Mouse (Mus musculus) megakaryocyte, embryonic 14.5 days (primary cell): ENCODE measurements around the gene Znhit6. TPM values are rescaled to one million over a fixed set of nuclear protein-coding genes. Genes with fewer than 3 reads are reported as not detected.

Experiments used
- H3K27me3 ChIP-seq: replicated peaks from 2 replicates; pipeline ENCODE3; 2012; ENCODE audit warnings: inconsistent platforms
- H3K36me3 ChIP-seq: replicated peaks from 2 replicates; pipeline ENCODE3; 2012; ENCODE audit warnings: low read length, inconsistent platforms, mixed read lengths
- H3K4me1 ChIP-seq: 2 replicates; pipeline ENCODE4 v1.6.1; 2012; ENCODE audit warnings: inconsistent platforms
- H3K4me3 ChIP-seq: replicated peaks from 2 replicates; pipeline ENCODE3; 2012; ENCODE audit warnings: moderate library complexity, mild to moderate bottlenecking, inconsistent platforms
- H3K9me3 ChIP-seq: 2 replicates; pipeline ENCODE4 v1.6.1; 2012; ENCODE audit warnings: inconsistent platforms
- FLI1 ChIP-seq: IDR thresholded peaks from 2 replicates; pipeline ENCODE4 v1.6.1; 2012; ENCODE audit warnings: low read length, inconsistent platforms, mixed read lengths
- GATA1 ChIP-seq: IDR thresholded peaks from 3 replicates; pipeline ENCODE4 v1.6.1; 2012; ENCODE audit warnings: mixed read lengths, low read length, inconsistent platforms, borderline replicate concordance
- polyA plus RNA-seq: library from polyadenylated mRNA; stranded (reverse); fragments of >175 nt; gene quantifications from 2 replicates; pipeline ENCODE4 v1.2.3, GENCODE M21; 2012; ENCODE audit warnings: low replicate concordance; ENCODE audit not compliant: insufficient read depth

Gene Znhit6
- polyA plus RNA-seq, 1 experiment = 6.5 TPM

DNA sequence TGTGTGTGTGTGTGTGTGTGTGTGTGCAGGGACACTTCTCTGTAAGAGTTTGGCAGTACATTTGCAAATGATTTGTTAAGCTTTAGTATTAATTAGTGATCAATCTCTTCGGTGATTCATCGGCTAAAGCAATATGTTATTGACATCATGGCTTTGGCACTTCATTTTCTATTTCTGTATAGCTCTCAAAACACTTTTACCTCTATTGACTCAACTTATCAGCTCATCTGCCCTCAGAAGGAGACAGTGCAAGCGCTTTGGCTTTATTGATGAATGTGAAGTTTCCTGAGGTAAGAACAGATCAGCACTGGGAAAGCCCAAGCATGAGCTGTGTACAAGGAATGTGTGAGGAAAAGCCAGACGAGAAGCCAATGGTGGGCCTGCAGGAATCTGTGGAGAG lies 45.2 kb downstream of the Znhit6 start:
- peaks cover 28% of the 10 kb centered on the region for H3K9me3 ChIP-seq
- no peak overlapping the region for H3K4me3 ChIP-seq
- no peak for TF ChIP-seq GATA1
- no peak for TF ChIP-seq FLI1
- no peaks in the 10 kb centered on the region for H3K27me3 ChIP-seq
- no peaks in the 10 kb centered on the region for H3K36me3 ChIP-seq
- peaks cover 12% of the 10 kb centered on the region for H3K4me1 ChIP-seq

GRCm38 (mm10) chr3:145623047-145623446 lies 47.0 kb downstream of the Znhit6 start:
- Histone ChIP-seq H3K9me3 (peaks cover 28% of the 10 kb centered on the region), H3K4me1 (peaks cover 12% of the 10 kb centered on the region), H3K4me3 (no peak overlapping the region), H3K36me3 (no peaks in the 10 kb centered on the region), H3K27me3 (no peaks in the 10 kb centered on the region)
- no peak for TF ChIP-seq GATA1
- TF ChIP-seq FLI1 = no peak

DNA sequence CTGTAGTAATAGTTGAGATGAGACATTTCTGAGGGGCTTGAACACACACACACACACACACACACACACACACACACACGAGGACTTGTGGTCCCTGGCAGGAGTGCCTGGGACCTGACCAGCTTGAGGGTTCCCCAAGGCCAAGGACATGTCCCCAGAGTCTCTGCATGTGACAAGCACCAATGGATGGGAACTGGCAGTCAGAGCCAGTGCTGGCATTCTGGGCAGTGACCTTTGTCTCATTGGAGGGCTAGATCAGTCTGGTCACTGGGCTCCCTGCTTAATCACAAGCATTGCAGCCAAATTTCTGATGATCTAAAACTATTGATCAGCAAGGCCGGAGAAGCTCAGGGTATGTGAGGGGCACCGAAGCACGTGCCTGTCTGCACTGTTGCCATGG lies 48.8 kb downstream of the Znhit6 start:
- Histone ChIP-seq H3K27me3 (peaks cover 2% of the 10 kb centered on the region), H3K36me3 (no peaks in the 10 kb centered on the region), H3K4me3 (no peak overlapping the region), H3K4me1 (no peaks in the 10 kb centered on the region), H3K9me3 (peaks cover 25% of the 10 kb centered on the region)
- TF ChIP-seq FLI1 = no peak
- TF ChIP-seq GATA1 = no peak

GRCm38 (mm10) chr3:145625546-145625945 lies 49.5 kb downstream of the Znhit6 start:
- peaks cover 26% of the 10 kb centered on the region for H3K9me3 ChIP-seq
- H3K27me3 ChIP-seq = peaks cover 2% of the 10 kb centered on the region
- TF ChIP-seq FLI1 (no peak), GATA1 (no peak)
- no peaks in the 10 kb centered on the region for H3K4me1 ChIP-seq
- H3K36me3 ChIP-seq = no peaks in the 10 kb centered on the region
- no peak overlapping the region for H3K4me3 ChIP-seq

- Histone ChIP-seq H3K36me3 (no peaks in the 10 kb centered on the region), H3K27me3 (peaks cover 2% of the 10 kb centered on the region), H3K4me1 (no peaks in the 10 kb centered on the region), H3K4me3 (no peak overlapping the region), H3K9me3 (peaks cover 22% of the 10 kb centered on the region)
- TF ChIP-seq GATA1 (no peak), FLI1 (no peak)
Observed at GRCm38 (mm10) chr3:145626063-145626462, 50.1 kb downstream of the Znhit6 start.

GRCm38 (mm10) chr3:145627830-145628229 lies 51.8 kb downstream of the Znhit6 start:
- TF ChIP-seq GATA1 (no peak), FLI1 (no peak)

DNA sequence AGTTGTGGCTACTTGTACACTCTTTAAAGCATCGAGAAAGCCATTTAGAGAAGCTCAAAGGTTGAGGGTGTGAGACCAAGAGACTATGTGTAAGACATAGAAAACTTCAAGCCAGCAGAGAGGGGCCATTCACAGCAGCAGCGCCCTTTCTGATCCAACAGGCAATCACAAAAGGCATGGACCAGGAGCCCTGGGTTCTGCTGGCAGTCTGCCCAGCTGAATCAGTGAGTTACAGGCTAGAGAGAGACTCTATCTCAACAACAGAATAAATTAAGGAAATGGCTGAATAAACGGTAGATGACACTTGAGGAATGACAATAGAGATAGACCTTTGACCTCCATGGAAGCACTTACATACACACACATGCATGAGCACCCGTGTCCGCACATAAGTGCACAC lies 52.6 kb downstream of the Znhit6 start:
- no peak for TF ChIP-seq GATA1
- no peak for TF ChIP-seq FLI1
- no peak overlapping the region for H3K4me3 ChIP-seq

More at GRCm38 (mm10) chr3:145627830-145628229, 51.8 kb downstream of the Znhit6 start:
- no peaks in the 10 kb centered on the region for H3K4me1 ChIP-seq
- no peaks in the 10 kb centered on the region for H3K36me3 ChIP-seq
- peaks cover 12% of the 10 kb centered on the region for H3K27me3 ChIP-seq
- peaks cover 24% of the 10 kb centered on the region for H3K9me3 ChIP-seq
- no peak overlapping the region for H3K4me3 ChIP-seq

GRCm38 (mm10) chr3:145632888-145633287 lies 56.9 kb downstream of the Znhit6 start:
- Histone ChIP-seq H3K27me3 (peaks cover 25% of the 10 kb centered on the region), H3K4me1 (no peaks in the 10 kb centered on the region), H3K36me3 (no peaks in the 10 kb centered on the region), H3K9me3 (peaks cover 21% of the 10 kb centered on the region), H3K4me3 (no peak overlapping the region)
- TF ChIP-seq GATA1 (no peak), FLI1 (no peak)

More for the DNA sequence above, 52.6 kb downstream of the Znhit6 start:
- Histone ChIP-seq H3K27me3 (peaks cover 17% of the 10 kb centered on the region), H3K4me1 (no peaks in the 10 kb centered on the region), H3K36me3 (no peaks in the 10 kb centered on the region), H3K9me3 (peaks cover 22% of the 10 kb centered on the region)

DNA sequence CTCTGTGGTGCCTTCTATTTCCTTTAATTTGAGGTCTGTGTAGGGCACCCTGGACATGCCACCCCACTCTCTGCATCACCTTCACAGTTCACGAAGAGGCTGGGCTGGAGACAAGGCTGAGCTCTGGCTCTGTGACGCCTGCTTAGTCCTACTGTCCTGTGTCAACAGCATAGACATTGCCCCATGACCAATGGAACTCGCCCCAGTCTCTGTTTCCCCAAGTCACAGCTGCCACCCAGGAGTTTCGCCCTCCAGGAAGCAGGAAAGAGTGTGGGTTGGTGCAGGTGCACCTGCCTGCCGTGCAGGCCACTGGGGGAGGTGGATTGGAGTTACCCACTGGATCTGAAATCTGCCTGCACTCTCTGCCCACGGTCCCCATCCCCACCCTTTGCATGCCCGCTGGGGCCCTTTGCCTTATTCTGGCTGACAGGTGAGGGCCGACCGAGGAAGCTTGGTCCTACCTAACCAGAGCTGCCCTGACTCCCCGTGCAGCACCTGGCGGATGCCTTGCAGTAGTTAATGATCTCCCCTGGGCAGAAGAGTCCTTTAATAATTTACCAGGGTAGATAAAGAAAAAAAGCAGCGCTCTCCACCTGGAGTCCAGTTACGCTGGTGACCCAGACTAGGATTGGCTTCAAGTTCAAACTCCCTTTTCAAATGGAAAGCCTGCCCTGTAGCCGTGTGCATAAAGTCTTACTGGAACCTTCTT lies 58.2 kb downstream of the Znhit6 start:
- H3K9me3 ChIP-seq = peaks cover 21% of the 10 kb centered on the region

GRCm38 (mm10) chr3:145640170-145640569 lies 64.2 kb downstream of the Znhit6 start:
- Histone ChIP-seq H3K27me3 (peaks cover 38% of the 10 kb centered on the region), H3K4me1 (peaks cover 8% of the 10 kb centered on the region), H3K4me3 (no peak overlapping the region), H3K36me3 (no peaks in the 10 kb centered on the region), H3K9me3 (0 out of 2 replicates have a peak, but pooled peaks cover 3% of the 10 kb centered on the region)
- TF ChIP-seq FLI1 (no peak), GATA1 (no peak)

More for the DNA sequence above, 58.2 kb downstream of the Znhit6 start:
- no peaks in the 10 kb centered on the region for H3K36me3 ChIP-seq
- TF ChIP-seq FLI1 = no peak
- TF ChIP-seq GATA1 = no peak
- H3K4me1 ChIP-seq = no peaks in the 10 kb centered on the region
- H3K4me3 ChIP-seq = no peak overlapping the region
- peaks cover 34% of the 10 kb centered on the region for H3K27me3 ChIP-seq
